Mouse (Mus musculus) cerebellum, postnatal 36 days (tissue): Measurements from ENCODE around the gene Cflar.
"Not testable (repeated sequence)": the region's sequence is repeated elsewhere in the genome, so short reads cannot be mapped to it uniquely, and the experiment has no call there.

Experiments used
- DNase-seq, 2 experiments: peaks; one replicate each; pipeline ENCODE4 v3.0.0; 2021 to 2022; ENCODE audit warnings: mixed read lengths in 2 of 2

The Cflar gene

DNA sequence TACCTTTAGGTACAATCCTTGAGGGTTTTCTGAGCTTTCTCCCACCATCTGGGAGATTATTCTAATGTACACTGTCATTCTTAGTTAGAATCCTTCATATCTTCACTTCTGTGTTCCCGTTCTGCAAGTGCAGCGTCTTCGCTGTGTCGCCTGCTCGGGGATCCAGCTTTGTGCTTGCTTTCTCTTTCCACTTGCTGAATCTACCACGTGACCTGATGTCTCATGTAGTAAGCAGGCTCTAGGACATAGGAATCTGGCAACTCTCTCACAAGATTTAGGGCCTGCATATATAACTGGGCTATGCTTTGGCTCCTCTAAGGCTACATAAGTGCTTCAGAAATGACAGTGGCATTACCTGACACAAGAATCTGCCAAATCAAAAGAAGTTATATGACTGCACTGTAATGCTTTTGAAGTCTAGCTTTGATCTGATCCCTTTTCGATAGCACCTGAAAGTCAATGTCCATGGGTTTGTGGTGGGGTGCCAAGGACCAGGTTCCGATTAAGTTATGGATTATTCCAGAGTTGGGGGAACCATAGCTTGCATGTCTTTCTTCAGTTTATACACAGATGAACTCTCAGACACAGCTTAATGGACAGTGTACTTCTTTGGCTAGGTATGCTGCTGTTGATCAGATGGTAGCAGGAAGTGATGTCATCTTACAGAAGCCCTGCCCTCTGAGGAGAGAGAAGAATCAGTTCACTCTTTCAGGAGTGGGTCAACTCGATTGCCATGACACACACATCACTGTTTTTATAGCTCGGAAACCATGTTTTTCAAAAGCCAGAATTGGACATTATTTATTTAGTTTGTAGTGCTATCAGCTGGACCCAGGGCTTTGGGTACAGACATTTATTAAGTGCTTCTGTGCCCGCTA lies 23.0 kb downstream of the Cflar start:
- no peak for DNase-seq

DNA sequence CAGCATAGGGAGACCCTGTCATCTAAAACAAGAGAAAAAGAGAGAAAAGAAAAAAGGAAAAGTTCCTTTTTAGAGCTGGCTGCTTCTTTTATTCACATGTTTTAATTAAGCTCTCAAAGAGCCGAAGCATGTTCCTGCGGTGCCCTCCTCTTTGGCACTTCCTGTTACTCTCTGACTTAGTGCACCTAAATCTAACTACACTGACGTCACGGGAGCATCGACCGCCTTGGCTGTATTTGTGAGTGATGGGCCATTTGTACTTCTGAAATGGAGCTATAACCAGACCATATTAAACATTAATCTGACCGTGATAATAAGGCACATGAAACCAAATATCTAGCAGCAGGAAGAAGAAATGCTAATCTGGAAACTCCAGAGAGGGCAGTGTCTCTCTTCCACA lies 24.7 kb downstream of the Cflar start:
- DNase-seq = no peak

DNA sequence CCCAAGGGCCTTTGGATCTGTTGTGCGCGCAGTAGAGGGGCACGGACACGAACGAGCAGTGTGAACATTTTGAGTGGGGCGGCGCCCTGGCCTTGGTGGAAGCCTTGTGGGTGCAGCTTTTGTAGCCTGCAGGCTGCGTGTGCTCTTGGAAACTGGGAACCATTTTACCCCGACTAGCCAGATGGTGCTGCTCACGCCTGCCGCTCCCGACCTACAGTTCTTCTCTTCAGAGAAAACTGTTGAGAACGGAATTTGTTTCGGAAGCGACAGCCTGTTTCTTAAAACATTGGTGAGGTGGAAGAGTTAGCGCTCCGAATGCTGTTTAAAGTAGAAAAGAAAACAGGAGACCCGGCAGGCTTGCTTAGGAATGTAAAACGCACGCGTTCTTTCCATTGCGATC lies 25.7 kb downstream of the Cflar start:
- DNase-seq = peak in 1 of 2 experiments; percentile 18

DNA sequence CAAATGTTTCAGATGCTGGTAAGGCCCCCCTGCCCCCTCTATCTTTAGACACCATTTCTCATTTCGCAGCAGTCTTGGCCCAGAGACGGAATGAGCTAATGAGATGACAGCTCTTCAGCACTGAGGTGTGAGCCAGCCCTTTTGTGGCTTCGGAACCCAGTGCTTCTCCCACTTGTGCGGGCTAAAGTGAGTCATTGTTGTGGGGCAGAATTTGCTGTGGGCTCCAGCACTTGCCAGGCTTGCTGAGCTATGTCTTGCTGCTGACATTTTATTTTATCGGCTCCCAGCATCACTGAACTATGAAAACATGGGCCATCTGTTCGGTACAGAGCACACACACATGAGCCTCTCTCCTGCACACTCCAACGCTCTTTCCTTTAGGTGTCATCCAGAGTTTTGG lies 28.2 kb downstream of the Cflar start:
- DNase-seq = peak; percentile 55 to 65

DNA sequence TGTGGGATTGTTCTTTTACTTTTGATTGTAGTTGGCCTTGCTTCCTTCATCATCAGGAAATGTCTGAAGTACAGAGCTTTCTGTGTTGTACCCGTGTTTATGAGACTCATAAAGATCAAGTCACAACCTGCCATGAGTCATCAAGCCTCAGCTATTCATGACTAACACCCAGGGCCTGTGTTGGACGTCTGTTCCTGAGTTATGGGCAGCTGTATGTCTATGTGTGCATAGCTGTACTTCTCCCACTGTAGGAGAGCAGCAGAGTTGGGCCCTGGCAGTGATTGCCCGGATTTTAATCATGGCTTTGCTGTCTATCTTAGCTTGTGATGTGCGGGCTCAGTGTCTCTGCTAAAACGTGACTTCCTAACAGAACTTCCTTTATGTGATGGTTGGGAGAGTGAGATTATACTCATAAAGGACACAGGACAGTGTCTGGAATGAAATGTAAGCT lies 31.3 kb downstream of the Cflar start:
- no peak for DNase-seq

DNA sequence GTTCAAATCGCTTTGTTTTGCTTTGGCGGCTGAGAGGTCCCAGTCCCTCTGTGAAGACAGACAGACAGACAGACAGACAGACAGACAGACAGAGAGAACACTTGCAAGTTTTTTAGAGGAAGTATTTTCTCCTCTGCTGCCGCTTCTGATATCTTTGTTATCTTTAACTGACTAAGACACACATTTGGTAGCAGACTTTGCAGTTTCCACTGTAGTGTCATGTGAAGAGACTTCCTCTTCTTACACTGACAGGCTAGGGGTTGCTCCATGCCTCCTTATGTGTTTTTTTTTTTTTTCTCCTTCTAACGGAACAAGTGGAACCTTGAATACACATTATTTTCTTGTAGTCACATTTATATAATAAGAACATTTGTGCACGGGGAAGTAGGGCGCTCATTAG lies 31.9 kb downstream of the Cflar start:
- DNase-seq = no peak

DNA sequence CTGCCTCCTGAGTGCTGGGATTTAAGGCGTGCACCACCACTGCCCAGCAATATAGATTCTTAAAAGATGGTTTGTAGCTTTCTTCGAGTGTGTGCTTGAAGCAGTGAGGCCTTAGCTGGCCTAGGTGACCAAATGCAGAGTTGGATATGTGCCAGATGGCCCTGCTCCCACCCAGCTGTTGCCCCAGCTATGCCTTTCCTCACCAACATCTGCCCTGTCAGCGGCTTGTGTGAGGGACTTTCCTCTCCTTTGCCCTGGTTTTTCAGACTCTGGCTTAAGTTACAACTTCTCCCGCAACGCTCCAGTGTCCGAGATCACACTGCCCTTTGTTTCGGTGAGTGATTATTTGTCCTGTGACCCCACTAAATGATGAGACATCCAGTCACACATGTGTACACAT lies 33.3 kb downstream of the Cflar start:
- no peak for DNase-seq

DNA sequence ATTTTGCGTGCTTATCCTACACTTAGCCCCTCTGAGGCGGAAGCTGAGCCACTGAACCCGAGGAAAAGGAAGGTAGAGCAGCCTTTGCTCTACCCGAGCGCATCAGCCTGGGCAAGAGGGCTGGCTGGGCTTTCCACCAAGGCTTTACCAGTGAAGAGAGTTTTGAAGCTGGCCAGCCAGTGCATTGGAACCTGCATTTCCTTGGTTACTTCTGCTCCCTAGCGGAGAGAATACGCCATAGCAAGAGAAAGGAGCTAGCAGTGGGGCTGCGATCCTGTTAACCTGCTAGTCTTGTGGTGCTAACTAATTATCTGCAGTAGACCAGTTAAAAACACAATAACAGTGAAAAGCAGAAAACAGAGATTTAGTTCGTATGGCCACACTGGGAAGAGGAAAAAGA lies 35.6 kb downstream of the Cflar start:
- peak; percentile 61 to 74 for DNase-seq

DNA sequence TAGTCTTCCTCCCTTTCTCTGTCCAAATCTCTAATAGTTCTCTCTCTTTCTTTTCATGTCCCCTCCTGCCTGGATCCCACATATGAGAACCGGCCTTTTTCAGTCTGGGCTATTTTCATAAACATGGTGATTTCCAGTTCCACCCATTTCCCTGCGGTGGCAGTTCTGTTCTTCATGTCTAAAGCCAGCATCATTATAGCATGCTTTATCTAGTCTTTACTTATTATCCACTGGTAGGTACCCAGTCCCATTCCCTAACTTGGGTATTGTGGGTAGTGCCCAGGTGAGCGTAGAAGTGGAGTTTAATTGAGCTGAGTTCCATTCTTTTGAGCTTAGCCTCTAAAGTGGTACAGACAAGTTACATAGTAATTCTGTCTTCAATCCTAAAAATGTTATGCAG lies 48.1 kb downstream of the Cflar start:
- DNase-seq = no peak

DNA sequence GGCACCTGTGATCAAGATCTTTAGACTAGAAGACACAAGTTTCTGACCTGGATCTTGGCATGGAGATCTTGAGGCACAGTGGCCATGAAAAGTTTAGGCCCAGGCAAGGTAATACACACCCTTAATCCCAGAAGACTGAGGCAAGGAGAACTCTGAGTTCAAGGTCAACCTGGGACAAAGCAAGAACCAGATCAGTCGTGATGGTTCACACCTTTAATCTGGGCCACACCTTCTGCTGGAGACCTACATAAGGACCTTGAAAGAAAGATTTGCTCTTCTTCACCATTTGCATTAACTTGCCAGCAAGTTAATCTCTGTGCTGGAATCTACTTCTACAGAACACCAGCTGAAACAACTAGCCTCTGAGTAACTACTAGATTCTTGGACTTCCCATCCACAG lies 49.3 kb downstream of the Cflar start:
- no peak for DNase-seq

DNA sequence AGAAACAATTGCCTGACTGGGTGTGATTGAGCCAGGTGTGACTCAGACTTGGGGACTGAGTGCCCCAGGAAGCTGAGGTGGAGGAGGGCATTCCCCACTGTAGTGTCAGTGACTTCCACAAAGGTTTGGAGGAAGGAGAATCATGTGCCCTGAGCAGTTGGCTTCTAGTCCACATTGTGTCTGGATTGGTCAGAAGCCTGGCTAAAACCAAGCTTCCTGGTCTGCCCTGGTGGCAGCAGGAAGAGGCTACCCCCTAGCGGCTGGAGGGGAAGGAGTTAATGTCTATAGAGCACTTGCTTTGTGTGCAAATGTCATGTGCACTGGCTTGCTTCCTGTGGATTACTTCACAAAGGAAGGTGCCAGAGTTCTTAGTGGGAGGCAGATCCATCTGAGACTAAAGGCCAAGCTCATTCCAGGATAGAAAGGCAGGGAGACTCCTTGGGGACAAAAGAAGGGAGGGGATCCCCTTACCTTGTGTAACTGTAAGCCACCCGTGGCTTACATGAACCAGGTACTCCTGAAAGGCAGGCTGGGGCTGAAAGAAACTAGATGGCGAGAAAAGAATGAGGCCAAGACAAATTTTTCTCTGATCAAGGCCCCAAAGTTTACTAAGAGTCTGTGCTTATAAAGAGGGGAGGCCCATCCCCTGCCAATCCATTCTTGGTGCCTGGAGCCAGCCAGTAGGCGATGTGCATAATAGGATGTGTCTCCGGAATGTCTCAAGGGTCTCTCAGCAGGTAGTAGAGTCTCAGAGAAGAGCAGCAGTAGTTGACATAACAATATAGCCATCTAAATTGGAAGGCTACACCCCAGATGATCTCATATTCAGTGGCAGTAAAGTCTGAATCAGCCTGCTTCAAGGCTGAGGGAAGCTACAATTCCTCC lies 50.3 kb downstream of the Cflar start:
- not testable (repeated sequence) for DNase-seq

DNA sequence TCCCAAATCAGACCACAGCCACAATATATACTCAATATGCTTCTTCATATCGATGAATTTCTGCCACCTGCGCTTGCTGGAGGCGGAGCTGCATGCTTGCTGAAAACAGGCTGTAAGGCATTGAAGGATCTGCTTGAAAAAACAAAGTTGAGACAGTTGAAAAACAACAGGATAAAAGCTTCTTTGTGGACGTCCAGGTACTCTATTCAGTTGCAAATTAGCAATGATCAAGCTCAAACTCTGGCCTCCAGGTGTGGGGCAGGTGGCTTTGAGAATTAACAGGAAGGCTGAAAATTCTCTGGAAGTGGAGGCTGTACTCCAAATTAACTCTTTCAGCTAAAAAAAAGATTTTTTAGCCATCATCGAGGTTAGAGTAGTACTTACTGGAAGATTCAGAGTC lies 51.3 kb downstream of the Cflar start:
- DNase-seq = no peak

DNA sequence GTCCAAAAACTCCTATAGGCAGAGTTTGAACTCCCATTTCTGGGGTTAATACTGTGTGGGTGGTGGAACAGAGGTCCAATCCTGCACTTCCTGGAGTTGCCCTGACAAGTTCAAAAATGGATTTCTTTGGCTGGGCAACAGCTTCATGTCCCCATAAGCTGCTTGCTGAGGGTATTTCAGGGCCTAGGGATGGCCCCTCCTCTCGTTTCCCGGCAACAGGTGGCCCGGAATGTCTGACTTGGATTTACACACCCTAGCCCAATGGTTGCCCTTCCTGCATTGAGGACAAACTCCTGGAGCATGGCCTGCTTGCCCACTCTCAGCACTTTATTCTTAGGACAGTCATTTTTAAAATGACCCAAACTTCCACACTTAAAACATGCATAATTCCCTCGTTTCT lies 55.1 kb downstream of the Cflar start:
- not testable (repeated sequence) for DNase-seq

DNA sequence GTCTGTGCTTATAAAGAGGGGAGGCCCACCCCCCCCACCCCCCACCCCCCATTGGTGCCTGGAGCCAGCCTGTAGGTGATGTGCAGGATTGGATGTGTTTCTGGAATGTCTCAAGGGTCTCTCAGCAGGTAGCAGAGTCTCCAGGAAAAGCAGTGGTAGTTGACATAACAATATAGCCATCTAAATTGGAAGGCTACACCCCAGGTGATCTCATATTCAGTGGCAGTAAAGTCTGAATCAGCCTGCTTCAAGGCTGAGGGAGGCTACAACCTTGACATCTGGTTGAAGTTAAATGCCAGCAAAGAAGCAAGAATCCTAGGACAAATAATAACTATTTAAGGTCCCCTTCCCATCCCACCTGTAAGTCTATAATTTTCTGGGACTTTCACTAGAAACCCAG lies 57.8 kb downstream of the Cflar start:
- DNase-seq = no peak

DNA sequence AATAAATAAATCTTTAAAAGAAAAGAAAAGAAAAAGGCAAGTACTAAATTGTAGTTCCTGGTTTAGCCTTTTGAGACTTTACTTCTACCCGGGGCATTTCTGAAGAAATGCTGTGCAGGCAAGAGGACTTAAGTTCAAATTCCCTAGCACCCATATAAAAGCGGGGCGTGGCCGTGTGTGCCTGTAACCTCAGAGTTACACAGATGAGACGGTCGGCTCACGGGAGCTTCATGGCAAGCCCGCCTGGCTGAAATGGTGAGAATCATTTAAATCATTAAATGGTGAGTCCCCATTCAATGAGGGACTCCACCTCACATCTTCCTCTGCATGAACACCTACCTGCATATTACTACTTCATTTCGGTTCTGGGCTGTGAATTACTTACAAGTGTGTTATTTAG lies 58.4 kb downstream of the Cflar start:
- no peak for DNase-seq

DNA sequence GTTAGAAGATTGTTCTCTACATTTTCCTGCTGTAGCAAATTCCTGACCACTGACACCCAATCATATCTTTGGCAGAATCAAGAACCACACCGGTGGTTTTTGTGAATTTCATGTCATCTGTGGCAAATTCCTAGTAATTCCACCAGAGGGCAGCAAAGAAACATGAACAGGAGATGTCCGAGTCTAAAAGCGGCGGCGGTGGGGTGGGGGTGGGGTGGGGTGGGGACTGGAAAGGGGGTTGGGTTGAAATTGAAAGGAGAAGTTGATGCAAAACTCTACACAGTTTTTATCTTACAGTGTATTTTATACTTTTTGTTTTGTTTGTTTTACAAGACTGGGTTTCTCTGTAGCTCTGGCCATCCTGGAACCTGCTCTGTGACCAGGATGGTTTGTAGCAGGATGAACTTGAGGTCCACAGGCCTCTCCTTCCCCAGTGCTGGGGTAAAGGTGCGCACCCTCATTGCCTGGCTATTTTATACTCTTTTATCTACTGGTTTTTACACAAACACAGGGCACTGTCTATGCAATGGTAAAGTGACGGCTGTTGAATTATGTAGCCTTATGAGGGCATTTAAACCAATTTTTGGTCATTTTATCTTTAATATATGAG lies 58.9 kb downstream of the Cflar start:
- peak in 1 of 2 experiments; percentile 54 for DNase-seq

DNA sequence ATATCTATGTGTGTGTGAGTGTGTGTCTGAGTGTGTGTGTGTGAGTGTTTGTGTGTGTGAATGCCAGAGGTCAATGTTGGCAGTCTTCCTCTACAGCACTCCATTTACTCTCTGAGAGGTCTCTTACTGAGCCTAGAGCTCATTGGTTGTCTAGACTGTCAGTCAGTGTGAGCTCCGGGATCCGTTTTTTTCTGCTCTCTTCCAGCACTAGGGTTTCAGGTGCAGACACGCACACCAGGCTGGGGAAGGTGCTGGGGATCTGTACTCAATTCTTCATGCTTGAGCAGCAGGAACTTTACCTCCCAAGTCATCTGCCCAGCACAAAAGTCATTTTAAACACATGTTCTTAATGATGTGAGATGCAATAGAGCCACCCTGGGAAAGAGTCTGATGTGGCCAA lies 60.8 kb downstream of the Cflar start:
- no peak for DNase-seq

DNA sequence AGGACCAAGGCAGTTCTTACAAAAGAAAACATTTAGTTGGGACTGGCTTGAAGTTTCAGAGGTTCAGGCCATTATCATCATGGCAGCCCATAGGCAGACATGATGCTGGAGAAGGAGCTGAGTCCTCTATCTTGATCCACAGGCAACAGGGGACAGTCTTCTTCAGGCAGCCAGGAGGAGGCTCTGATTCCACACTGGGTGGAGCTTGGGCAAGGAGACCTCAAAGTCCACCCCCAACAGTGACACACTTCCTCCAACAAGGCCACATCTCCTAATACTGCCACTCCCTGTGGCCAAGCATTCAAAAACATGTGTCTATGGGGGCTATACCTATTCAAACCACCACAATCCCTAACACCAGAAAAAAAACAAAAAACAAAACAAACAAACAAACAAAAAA lies 62.0 kb downstream of the Cflar start:
- DNase-seq = no peak

DNA sequence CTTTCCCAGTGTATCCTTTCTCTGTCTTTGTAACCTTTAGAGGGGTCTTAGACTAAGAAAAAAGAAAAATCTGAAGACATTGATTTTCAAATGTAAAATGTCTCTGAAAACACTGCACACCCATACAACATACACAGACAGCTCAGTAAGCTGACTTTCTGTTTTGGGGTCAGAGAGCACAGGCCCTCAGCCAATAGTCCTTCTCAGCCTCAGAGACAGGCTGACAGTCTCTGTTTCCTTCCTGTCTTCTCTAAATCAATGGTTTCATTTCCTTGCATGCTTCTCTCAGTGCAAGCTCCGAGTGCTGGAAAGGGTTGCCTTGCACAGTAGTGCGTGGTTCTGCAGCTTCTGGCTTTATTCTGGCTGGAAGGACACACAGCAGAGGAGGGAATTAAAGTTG lies 62.6 kb downstream of the Cflar start:
- no peak for DNase-seq

DNA sequence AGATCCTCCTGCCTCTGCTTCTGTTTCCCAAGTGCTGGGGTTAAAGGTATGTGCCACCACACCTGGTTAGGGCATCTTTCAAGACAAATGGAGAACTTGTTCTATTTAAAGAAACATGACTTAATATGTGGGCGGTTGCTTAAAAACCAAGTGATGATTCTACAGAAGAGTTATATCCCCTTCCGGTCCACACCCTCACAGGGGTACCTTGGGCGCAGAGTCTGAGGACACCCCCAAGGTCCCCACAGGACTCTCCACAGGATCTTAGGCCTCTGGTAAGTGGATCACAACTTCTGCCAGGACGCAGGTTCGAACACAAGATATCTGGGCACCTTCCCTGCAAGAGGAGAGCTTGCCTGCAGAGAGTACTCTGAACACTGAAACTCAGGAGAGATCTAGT lies 64.1 kb downstream of the Cflar start:
- no peak for DNase-seq

DNA sequence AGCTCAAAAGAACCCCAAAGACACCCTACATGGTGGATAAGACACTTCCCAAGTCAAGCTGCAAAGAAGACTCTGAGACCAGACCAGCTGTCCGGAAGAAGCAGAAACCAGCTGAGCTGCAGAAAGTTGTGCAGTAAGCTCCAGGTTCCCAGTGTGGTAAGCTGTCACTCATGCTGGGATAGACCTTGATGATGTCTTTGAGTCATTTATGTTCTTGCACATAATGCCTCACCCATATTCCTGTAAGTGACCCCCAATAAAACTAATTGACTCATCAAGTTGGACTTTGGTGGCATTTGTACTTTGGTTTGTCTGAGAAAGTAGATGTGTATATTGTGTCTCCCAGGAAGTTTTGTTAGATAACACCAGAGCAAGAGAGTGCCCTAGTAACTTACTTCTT lies 66.3 kb downstream of the Cflar start:
- DNase-seq = no peak

DNA sequence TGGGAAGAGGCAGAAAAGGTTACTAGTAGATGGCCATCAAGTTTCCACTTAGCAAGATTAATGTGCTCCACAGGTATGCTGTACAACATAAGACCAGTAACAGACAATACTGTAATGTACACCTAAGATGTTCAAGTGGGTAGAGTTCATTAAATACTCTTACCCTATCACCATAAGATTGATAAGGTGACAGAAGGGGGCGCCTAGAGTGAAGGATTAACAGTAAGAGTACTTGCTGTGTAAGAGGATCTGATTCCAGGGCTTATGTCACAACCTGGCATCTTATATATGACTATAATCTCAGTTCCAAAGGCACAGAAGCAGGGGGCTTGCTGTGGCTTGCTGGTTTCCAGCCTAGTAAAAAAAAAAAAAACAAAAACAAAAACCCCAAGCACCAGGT lies 66.9 kb downstream of the Cflar start:
- no peak for DNase-seq

DNA sequence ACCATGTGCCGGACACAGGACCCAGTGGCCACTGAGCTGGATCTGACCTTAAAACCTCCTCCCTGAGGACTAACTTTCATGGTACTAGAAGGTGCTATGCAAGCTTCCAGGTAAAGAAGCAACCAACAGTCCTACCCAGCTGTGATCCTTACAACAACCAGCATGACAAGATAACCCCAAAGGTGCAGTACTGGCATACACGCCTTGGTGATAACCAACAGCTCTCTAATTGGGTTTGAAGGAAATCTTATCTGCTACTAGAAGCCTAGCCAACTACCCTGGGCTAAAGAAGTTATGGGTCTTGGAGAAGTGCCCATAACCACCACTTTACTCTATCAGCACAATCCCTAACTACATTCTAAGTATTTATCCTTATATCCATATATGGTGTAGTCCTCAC lies 75.0 kb downstream of the Cflar start:
- DNase-seq = no peak

DNA sequence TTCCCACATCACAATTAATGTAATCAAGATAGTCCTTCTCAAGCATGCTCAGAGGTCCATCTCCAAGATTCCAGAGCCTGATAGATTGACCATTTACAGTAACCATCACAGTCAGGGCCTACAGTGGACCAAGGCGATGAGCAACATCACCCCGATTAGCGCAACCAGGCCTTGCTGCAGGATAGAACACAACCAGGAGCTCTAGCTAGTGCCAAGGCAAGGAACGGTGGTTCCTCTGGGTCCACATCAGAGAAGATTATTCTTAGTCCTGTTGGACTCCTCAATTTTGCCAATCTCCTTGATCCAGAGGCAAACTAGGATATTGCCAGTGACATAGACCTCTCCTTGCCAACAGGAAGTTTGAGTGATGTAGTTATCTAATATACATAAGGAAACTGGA lies 77.1 kb downstream of the Cflar start:
- DNase-seq = no peak
